Mouse (Mus musculus) forebrain, postnatal 0 days (tissue): ENCODE data around the gene Sigirr. TPM values are rescaled to one million over a fixed set of nuclear protein-coding genes. Genes with fewer than 3 reads are reported as not detected.

Experiments
- ATAC-seq: fragments of 200-750 bp; cut with Nextera tagmentation; 2 replicates; pipeline ENCODE4 v1.8.0; 2017; ENCODE audit warnings: mild to moderate bottlenecking, moderate library complexity
- DNase-seq: peaks from one replicate; pipeline ENCODE4 v3.0.0-alpha.2; 2015
- H3K27ac ChIP-seq: fragments of 300-500 bp; sonication (generic); 2 replicates; pipeline ENCODE4 v1.5.1; 2014; ENCODE audit warnings: low read depth, mild to moderate bottlenecking, antibody characterized with exemption, low read length, moderate library complexity, mixed read lengths
- H3K27me3 ChIP-seq: fragments of 300-500 bp; sonication (generic); 2 replicates; pipeline ENCODE4 v1.6.1; 2014; ENCODE audit warnings: mild to moderate bottlenecking, low read length, mixed read lengths; ENCODE audit not compliant: insufficient read depth
- H3K36me3 ChIP-seq: fragments of 300-500 bp; sonication (generic); 2 replicates; pipeline ENCODE4 v1.6.1; 2014; ENCODE audit warnings: mild to moderate bottlenecking, moderate library complexity; ENCODE audit not compliant: insufficient read depth
- H3K4me1 ChIP-seq: fragments of 300-500 bp; sonication (generic); 2 replicates; pipeline ENCODE4 v1.6.1; 2014; ENCODE audit warnings: antibody characterized with exemption; ENCODE audit not compliant: insufficient read depth
- H3K4me2 ChIP-seq: fragments of 300-500 bp; sonication (generic); 2 replicates; pipeline ENCODE4 v1.6.1; 2014; ENCODE audit warnings: low read depth, mild to moderate bottlenecking, moderate library complexity
- H3K4me3 ChIP-seq: fragments of 300-500 bp; sonication (generic); 2 replicates; pipeline ENCODE4 v1.5.1; 2014; ENCODE audit warnings: low read depth, low read length, mixed read lengths
- H3K9ac ChIP-seq: fragments of 300-500 bp; sonication (generic); 2 replicates; pipeline ENCODE4 v1.6.1; 2014; ENCODE audit warnings: mild to moderate bottlenecking
- H3K9me3 ChIP-seq: fragments of 300-500 bp; sonication (generic); 2 replicates; pipeline ENCODE4 v1.6.1; 2016; ENCODE audit warnings: low read length
- CTCF ChIP-seq: sonication (generic); IDR thresholded peaks from 2 replicates; pipeline ENCODE4 v1.5.1; 2016; ENCODE audit warnings: antibody characterized with exemption, control low read depth, low read depth
- WGBS: fragments of 180-500 bp; shearing (Covaris S2); extraction: QIAGEN DNeasy Blood & Tissue Kit; methylation state at CpG from one replicate; pipeline ENCODE4 v1.1.7; 2014; 5-methylcytosine and 5-hydroxymethylcytosine counted together
- polyA plus RNA-seq: library from polyadenylated mRNA; unstranded; fragments of >200 nt; fragmentation: Nextera tagmentation; extraction: Ambion mirVana; gene quantifications from 2 replicates; pipeline ENCODE4 v1.2.1, GENCODE M21; 2015
- total RNA-seq: library from RNA; depleted of rRNA; stranded (reverse); fragments of >200 nt; gene quantifications from 2 replicates; pipeline ENCODE4 v1.2.3, GENCODE M21; 2014

Sigirr gene
- total and polyA plus RNA-seq, 2 experiments from 2014 or later, result 2.7 to 2.9 TPM

DNA sequence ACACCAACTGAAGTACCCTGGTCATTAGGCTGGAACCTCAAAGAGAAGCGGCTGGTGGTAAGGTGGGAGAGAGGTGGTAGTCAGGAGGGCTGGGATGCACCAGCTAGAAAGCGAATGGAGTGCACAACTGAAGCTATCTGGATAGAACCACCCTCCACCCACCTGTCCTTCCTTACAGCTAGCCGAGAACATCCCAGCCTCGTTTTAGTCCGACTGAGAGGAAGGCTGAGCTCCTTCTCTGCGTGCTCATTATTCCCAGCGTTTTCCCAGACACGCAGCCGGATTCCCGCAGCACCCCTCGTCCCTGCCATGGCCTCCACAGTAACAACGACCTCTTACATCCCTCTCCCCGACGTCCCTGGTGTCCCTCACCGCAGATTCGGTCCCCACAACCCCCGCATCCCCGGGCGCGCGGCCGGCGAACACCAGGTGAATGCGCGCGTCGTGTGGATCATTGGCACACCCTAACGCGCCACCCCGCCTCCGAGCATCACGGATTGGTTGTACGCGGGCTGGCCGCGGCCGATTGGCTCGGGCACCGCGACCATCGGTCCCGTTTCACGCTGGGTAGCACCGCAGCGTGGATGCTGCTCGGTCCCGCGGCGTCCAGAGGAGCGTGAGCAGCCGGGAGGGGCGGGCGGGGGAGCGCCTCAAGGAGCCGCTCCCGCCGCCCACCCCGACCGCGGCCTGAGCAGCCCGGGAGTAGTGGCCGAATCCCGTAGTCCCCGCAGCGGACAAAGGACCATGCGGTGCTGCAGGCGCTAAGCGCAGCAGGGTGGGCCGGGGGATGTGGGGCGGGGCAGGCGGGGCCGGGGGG, 39.7 kb downstream of the Sigirr start, which contains the start of gene B4galnt4:
B4galnt4 (plus strand) TSS at position 679 of the 817 bp plus-strand sequence.
- no peaks in the 10 kb centered on the region for H3K9me3 ChIP-seq
- peak within 1 kb of the TSS; percentile 85 for H3K4me3 ChIP-seq
- H3K27ac ChIP-seq, result peak within 1 kb of the TSS; percentile 92
- WGBS, result 1% methylated on average over 72 of the region's 72 CpGs
- H3K9ac ChIP-seq, result peak within 1 kb of the TSS; percentile 99
- DNase-seq (peak; percentile 96), ATAC-seq (peak; percentile 98)
- peak within 1 kb of the TSS; percentile 84 for H3K4me2 ChIP-seq
- TF ChIP-seq CTCF, result no peak
- H3K4me1 ChIP-seq, result peaks cover 18% of the 10 kb centered on the region
- no peaks in the 10 kb centered on the region for H3K27me3 ChIP-seq
- peaks cover 20% of the 10 kb centered on the region for H3K36me3 ChIP-seq

DNA sequence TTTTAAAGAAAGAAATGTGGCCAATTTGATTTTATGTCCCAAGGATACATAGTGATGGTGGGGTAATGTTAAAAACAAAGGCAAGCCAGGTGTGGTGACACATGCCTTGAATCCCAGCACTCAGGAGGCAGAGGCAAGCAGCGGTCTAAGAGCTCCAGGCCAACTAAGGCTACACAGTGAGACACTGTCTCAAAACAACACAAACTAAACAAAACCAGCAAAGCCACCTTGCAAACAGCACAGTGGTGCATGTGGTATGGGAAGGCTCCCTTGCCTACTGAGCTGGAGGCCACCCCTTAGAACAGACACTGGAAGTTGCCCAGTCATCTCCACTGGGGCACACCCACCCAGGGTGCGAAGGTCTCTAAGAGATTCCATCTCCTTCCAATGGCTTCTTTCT, 40.4 kb downstream of the Sigirr start:
- H3K27ac ChIP-seq, result peak overlapping the region; percentile 92
- H3K4me2 ChIP-seq, result peak overlapping the region; percentile 84
- no peaks in the 10 kb centered on the region for H3K27me3 ChIP-seq
- H3K9me3 ChIP-seq, result no peaks in the 10 kb centered on the region
- TF ChIP-seq CTCF, result no peak
- DNase-seq (no peak), ATAC-seq (no peak)
- H3K4me1 ChIP-seq, result peaks cover 18% of the 10 kb centered on the region
- WGBS, result 66% methylated on average over 2 of the region's 2 CpGs
- peak overlapping the region; percentile 99 for H3K9ac ChIP-seq
- H3K4me3 ChIP-seq, result peak overlapping the region; percentile 85
- peaks cover 13% of the 10 kb centered on the region for H3K36me3 ChIP-seq

DNA sequence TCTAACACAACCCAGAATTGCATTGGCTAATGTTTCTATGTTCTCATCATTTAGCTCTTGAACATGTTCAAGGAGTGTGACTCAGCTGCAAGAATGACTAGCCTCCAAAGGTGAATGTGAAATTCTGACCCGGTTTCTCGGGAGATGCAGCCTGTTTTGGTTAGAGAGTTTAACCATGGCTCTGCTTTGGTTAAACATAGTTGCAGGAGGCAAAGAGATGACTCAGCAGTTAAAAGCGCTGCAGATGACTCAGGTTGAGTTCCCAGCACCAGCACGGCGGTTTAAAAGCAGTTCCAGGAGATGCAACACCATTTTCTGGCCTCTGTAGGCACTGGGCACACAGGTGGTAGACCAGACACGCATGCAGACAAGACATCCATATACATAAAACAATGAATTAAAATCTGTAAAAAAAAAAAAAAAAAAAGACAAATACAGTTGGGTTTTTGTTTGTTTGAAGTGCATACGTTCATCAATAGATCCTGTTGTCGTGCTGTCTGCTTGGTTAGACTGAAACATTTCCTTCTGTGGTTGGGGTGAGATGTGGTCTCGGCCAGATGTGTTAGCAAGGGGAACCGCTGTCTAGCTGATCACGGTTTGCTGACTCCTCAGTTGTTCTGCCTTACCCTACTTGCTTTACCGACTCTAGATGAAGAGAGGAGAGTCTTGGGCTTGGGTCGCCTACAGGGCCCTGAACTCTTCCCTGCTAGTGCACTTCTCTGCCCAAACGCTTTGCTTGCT, 41.6 kb downstream of the Sigirr start:
- TF ChIP-seq CTCF, result no peak
- H3K4me1 ChIP-seq, result peaks cover 18% of the 10 kb centered on the region
- H3K4me2 ChIP-seq, result no peak overlapping the region
- no peaks in the 10 kb centered on the region for H3K9me3 ChIP-seq
- no peaks in the 10 kb centered on the region for H3K27me3 ChIP-seq
- DNase-seq, result no peak
- WGBS, result 93% methylated on average over 14 of the region's 14 CpGs
- ATAC-seq, result no peak
- no peak overlapping the region for H3K9ac ChIP-seq
- no peak overlapping the region for H3K4me3 ChIP-seq
- H3K36me3 ChIP-seq, result 0 out of 2 replicates have a peak, but pooled peaks cover 2% of the 10 kb centered on the region
- no peak overlapping the region for H3K27ac ChIP-seq

DNA sequence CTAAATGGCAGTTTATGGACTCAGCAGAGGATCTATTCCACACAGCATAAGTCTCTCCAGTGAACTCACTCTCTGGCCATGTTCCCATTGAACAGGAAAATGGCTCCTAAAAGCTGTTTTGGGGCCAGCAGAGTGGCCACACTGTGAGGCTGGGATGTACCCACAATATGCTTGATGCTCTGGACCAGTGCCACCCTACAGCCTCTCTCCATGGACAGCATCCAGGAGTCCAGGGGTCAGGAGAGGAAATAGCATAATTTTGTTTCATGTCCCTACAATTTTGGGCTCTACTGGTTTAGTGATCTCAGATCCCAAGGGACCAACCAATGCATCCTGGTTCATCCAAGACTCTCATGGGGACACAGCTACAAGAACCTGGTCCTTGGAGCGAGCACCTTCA, 42.8 kb downstream of the Sigirr start:
- TF ChIP-seq CTCF, result no peak
- Histone ChIP-seq H3K27ac (no peak overlapping the region), H3K9me3 (no peaks in the 10 kb centered on the region), H3K36me3 (no peaks in the 10 kb centered on the region), H3K9ac (no peak overlapping the region), H3K4me2 (no peak overlapping the region), H3K4me3 (no peak overlapping the region), H3K4me1 (peaks cover 17% of the 10 kb centered on the region), H3K27me3 (no peaks in the 10 kb centered on the region)
- ATAC-seq (no peak), DNase-seq (no peak)
- WGBS, result 97% methylated on average over 1 of the region's 1 CpGs

DNA sequence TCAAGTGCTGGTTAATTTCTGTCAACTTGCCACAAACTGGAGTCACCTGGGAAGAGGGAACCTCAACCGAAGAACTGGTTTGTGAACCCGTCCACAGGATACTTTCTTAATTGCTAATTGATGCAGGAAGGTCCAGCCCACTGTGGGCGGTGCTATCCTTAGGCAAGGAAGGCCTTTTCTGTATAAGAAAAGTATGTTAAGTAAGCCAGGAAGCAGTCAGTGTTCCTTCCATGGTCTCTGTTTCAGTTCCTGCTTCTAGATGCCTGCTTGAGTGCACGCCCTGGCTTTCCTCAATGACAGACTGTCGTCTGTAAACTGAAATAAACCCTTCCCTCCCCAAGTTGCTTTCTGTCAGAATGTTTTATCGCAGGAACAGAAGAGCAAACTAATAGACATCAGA, 43.4 kb downstream of the Sigirr start:
- Histone ChIP-seq H3K27me3 (no peaks in the 10 kb centered on the region), H3K36me3 (no peaks in the 10 kb centered on the region), H3K9ac (no peak overlapping the region), H3K27ac (no peak overlapping the region), H3K9me3 (no peaks in the 10 kb centered on the region), H3K4me2 (no peak overlapping the region), H3K4me1 (peaks cover 12% of the 10 kb centered on the region), H3K4me3 (no peak overlapping the region)
- WGBS, result 96% methylated on average over 6 of the region's 6 CpGs
- no peak for TF ChIP-seq CTCF
- ATAC-seq (no peak), DNase-seq (no peak)

DNA sequence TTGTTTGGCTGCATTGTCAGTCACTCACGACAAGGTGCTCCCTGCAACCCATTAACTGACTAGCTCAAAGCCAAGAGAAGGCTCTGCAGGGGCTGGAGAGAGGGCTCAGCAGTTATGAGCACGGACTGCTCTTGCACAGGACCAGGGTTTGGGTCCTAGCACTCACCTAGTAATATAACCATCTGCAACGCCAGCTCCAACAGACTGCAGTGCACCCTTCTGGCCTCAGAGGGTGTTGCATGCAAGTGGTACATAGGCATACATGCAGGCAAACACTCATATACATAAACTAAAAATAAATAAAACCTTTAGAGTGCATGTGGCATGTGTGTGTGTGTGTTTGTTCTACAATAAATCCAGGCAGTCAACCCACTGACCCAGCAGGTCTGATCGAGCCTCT, 44.6 kb downstream of the Sigirr start:
- ATAC-seq (no peak), DNase-seq (no peak)
- no peak overlapping the region for H3K4me2 ChIP-seq
- TF ChIP-seq CTCF, result 0 out of 2 replicates have a peak, but pooled peaks have one; percentile 9
- H3K9me3 ChIP-seq, result no peaks in the 10 kb centered on the region
- H3K27me3 ChIP-seq, result no peaks in the 10 kb centered on the region
- no peak overlapping the region for H3K9ac ChIP-seq
- WGBS, result 87% methylated on average over 4 of the region's 4 CpGs
- no peaks in the 10 kb centered on the region for H3K36me3 ChIP-seq
- H3K4me3 ChIP-seq, result no peak overlapping the region
- H3K27ac ChIP-seq, result no peak overlapping the region
- peaks cover 6% of the 10 kb centered on the region for H3K4me1 ChIP-seq

DNA sequence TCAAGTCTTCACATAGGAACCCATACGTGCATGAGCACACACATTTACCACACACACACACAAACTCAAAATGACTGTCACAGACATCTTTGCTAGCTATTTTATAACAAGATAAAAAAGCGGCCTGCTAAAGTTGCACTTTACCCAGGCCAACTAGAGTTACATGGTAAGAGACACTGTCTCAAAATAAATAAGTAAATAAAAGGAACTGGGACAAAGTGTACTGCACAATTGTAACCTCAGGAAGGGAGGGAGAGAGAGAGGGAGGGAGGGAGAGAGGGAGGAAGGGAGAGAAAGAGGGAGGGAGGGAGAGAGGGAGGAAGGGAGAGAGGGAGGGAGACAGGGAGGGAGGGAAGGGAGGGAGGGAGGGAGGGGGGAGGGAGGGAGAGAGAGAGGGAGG, 48.0 kb downstream of the Sigirr start:
- WGBS, result 75% methylated on average over 2 of the region's 2 CpGs
- no peak overlapping the region for H3K4me2 ChIP-seq

More for the DNA sequence above, 48.0 kb downstream of the Sigirr start:
- ATAC-seq (no peak), DNase-seq (no peak)
- H3K4me3 ChIP-seq, result no peak overlapping the region
- H3K27ac ChIP-seq, result no peak overlapping the region
- TF ChIP-seq CTCF, result no peak
- H3K9ac ChIP-seq, result no peak overlapping the region
- 0 out of 2 replicates have a peak, but pooled peaks cover 3% of the 10 kb centered on the region for H3K4me1 ChIP-seq
- no peaks in the 10 kb centered on the region for H3K27me3 ChIP-seq
- no peaks in the 10 kb centered on the region for H3K9me3 ChIP-seq
- no peaks in the 10 kb centered on the region for H3K36me3 ChIP-seq
